Mouse (Mus musculus) frontal cortex, postnatal 36 days (tissue): ENCODE results near the gene Smim15.

Experiments used
- DNase-seq, 2 experiments: peaks; one replicate each; pipeline ENCODE4 v3.0.0; 2022; ENCODE audit warnings: low spot score in 2 of 2

Smim15 gene

GRCm38 (mm10) chr13:108044222-108044941 lies at the start of gene Smim15:
TSS of gene Smim15 (plus strand) at chr13:108044446.
- peak; percentile 86 for DNase-seq

GRCm38 (mm10) chr13:107995211-107995610 lies 49.0 kb upstream of the Smim15 start:
- DNase-seq = no peak

DNA sequence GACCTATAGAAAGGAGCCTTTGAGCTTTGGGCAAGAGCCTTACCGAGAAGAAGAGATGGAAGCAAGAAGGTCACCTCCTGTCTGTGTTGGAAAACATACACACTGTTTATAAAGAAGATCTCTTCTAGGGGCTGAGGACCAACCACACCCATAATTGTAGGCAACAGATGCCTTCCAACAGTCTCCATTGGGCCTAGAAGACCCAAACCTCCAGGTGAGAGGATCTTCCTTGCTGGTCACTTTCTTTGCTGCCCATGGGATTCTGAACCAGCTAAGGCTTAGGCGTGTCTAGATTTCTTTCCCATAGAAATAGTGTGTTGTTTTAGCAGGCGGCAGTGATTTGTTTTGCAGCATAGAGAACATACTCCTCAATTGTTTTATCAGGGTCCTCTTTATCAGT lies 47.9 kb upstream of the Smim15 start:
- DNase-seq = no peak

- DNase-seq = no peak
Observed at GRCm38 (mm10) chr13:108007861-108008260, 36.4 kb upstream of the Smim15 start.

GRCm38 (mm10) chr13:108013110-108013509 lies 31.1 kb upstream of the Smim15 start:
- no peak for DNase-seq

DNA sequence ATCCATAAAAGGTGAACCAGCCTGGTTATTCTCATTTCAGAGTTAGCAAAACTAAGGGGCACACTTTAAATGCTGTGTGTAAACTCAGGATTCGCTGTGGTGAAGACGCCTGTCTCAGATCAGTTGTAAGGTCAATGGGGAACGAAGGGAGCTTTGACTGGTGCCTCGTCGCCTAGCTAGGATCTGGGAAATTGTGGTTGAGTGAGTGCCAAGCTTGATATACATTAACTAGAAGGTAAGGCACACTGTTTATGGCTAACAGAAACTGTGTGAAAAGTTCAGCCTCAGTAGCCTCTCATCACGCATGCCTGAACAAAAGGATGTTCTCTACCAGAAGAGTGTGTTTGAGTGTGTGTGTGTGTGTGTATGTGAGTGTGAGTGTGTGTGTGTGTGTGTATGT lies 30.4 kb upstream of the Smim15 start:
- DNase-seq = no peak

- no peak for DNase-seq
Observed at GRCm38 (mm10) chr13:108015166-108015565, 29.1 kb upstream of the Smim15 start.

DNA sequence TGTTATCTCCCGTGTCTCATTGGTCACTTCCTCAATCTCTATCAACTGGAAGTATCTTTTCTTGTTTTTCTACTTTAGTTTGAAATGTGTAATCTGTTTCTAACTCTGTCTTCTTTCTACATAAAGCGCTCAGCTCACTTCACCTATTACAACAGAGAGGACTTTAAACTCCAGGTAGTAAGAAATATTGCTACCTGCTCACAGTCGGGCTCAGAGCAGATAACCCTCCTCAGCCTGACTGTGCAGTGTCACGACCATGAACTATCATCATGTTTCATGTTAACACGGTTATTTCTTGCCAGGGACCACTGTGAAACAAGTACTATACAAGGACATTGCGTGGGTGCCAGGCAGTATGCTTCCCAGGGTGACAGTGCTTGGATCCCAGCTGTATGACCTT lies 26.9 kb upstream of the Smim15 start:
- no peak for DNase-seq

DNA sequence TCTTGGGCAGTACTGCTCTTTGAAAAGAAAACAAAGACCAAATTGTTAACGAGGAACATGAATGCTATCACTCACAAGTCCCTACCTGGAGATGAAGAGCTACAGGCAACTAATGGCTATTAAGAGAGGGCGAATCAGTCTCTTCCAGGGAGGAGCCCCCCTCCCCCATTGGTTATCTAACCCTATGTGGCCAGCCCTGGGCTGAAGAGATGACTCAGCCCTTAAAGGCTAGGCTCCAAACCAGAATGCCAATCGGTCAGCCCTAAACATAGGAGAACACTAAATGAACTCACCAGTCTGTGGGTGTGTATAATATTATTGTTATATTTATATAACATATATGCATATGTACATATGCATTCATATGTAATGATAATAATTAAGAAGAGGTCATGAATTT lies 18.4 kb upstream of the Smim15 start:
- no peak for DNase-seq

DNA sequence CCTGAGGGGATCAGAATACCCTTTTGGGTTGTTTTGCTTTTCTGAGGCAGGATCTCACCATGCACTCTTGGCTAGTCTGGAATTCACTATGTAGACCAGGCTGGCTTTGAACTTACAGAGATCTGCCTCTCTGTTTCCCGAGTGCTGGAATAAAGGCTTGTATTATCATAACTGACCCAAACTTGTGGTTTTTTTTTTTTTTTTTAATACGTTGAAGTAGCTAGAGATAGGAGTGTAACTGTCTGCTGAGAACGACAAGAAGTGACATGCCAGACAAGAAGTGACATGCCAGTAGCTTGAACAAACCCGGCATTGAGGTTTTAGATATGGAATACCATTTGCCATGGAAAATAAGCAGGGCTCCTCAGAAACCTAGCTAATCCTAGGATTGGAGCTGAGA lies 11.5 kb upstream of the Smim15 start:
- no peak for DNase-seq

GRCm38 (mm10) chr13:108039375-108039774 lies 4.9 kb upstream of the Smim15 start:
- DNase-seq = no peak

GRCm38 (mm10) chr13:108039902-108040301 lies 4.3 kb upstream of the Smim15 start:
- no peak for DNase-seq

DNA sequence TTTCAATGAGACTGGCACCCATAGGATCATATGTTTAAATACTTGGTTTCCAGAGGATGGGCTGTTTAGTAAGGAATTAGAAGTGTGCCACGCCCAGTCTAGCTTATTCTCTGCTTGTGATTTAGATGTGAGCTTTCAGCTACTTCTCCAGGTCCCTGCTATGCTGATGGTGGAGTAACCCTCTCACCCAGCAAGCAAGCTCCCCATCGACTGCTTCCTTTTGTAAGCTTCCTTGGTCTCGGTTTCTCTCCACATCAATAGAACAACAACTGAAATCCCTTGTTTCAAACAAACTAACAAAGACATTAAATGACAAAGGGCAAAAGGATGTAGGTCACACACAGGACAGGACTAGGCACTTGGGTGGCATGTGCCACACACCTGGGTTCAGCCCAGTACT lies 3.8 kb upstream of the Smim15 start:
- DNase-seq = no peak

- DNase-seq = peak; percentile 61 to 75
Observed at GRCm38 (mm10) chr13:108041358-108041757, 2.9 kb upstream of the Smim15 start.

DNA sequence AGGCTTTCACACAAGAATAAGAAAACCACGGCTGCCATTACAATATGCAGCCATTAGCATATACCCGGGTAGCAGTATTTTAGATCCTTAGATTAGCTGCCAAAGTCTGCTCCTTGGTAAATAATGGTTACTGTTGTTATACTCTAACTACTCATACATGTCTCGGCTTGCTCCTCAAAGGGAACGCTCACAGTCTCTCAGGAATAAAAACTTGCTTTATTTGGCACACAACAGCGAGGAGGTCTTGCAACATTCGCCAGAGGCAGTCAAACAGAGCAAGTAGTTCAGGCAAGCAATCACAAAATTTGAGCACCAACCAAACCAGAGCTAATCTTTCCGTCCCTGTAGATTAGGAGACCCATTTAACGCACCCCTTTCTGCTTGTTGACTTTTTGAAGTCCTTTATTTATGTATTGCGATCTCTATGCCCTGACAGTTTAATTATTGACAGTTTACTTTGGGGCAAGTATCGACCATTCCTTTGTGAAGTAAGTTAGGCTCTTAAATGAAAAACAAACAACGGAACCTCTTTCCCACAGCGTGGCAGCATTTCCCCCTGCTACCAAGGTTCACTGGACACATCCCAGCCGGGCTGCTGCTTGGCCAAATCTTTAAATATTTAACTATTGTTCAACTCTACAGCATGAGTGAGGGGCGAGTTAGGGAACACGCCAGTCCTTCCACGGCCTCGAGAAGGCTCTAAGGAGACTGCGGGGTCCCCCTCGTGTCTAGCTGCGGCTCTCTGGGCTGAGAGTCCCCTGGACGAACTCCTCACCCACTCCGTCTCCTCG lies 620 bp upstream of the Smim15 start:
- DNase-seq = peak in 1 of 2 experiments; percentile 45

- DNase-seq = no peak
Observed at GRCm38 (mm10) chr13:108045646-108046045, 1.4 kb downstream of the Smim15 start.

- DNase-seq = no peak
Observed at GRCm38 (mm10) chr13:108046071-108046470, 1.8 kb downstream of the Smim15 start.

GRCm38 (mm10) chr13:108046891-108047290 lies 2.6 kb downstream of the Smim15 start:
- DNase-seq = no peak

- DNase-seq = peak in 1 of 2 experiments; percentile 31
Observed at GRCm38 (mm10) chr13:108047364-108047763, 3.1 kb downstream of the Smim15 start.

DNA sequence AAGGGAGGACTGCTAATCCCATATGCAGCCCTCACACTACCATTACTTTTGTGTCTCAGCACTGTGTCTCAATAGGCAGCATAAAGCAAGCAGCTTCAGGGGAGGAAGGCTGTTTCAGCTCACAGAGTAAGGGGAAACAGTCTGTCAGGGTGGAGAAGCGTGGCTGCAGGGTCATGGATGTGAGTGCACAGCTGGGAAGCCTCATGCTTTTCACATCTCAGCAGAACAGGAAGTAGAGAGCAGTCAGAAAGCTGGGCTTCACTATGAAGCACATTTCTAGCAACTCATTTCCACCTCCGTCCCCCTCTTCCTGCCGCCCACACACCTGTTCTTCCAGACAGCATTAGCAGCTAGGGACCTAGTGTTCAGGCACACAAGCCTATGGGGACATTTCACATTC lies 12.7 kb downstream of the Smim15 start:
- peak in 1 of 2 experiments; percentile 11 for DNase-seq

- no peak for DNase-seq
Observed at GRCm38 (mm10) chr13:108060286-108060885, 16.1 kb downstream of the Smim15 start.

GRCm38 (mm10) chr13:108060936-108061578 lies 16.8 kb downstream of the Smim15 start:
- no peak for DNase-seq
